Mouse (Mus musculus): ENCODE data around the gene Nenf.

DNA sequence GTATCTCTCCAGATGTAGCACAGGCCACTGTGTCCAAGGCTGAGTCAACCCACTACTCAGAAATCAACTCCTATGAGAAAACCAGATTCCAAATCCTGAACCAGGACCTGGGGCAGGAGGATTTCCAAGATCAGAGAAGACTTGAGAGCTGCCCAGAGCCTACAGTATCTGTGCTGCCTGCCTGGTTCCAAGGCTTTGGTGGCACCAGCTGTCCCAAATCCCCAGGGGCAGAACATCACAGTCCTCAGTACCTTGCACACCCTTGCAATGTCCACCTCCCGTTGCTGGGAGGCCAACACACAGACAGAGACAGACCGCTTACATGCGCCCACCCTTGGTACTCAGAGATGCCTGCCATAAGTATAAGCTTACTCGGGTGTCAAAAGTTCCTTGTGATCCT, 19.7 kb downstream of the Nenf start:
- TF ChIP-seq CTCF (IDR thresholded peaks at IDR 0.05; ENCODE audit: insufficient read depth, low read depth, low read length) = no peak
- no peak for TF ChIP-seq POLR2A (IDR thresholded peaks at IDR 0.05; ENCODE audit: insufficient read depth, low read depth, low read length)
